Mouse (Mus musculus) embryonic facial prominence, embryonic 12.5 days (tissue): ENCODE data around the gene Cenpp. TPM values are rescaled to one million over a fixed set of nuclear protein-coding genes. Genes with fewer than 3 reads are reported as not detected.

Experiments used
- ATAC-seq: fragments of 200-750 bp; cut with Nextera tagmentation; 2 replicates; pipeline ENCODE4 v1.8.0; 2017; ENCODE audit not compliant: insufficient number of reproducible peaks, insufficient read depth, low FRiP score, low TSS enrichment
- H3K27ac ChIP-seq: fragments of 300-500 bp; sonication (generic); 2 replicates; pipeline ENCODE4 v1.5.1; 2016; ENCODE audit warnings: mild to moderate bottlenecking
- H3K27me3 ChIP-seq: fragments of 300-500 bp; sonication (generic); 2 replicates; pipeline ENCODE4 v1.6.1; 2016; ENCODE audit warnings: mild to moderate bottlenecking, moderate library complexity
- H3K36me3 ChIP-seq: fragments of 300-500 bp; sonication (generic); 2 replicates; pipeline ENCODE4 v1.6.1; 2016; ENCODE audit warnings: mild to moderate bottlenecking
- H3K4me1 ChIP-seq: fragments of 300-500 bp; sonication (generic); 2 replicates; pipeline ENCODE4 v1.6.1; 2016
- H3K4me2 ChIP-seq: fragments of 300-500 bp; sonication (generic); replicated peaks from 2 replicates; pipeline ENCODE4 v1.6.1; 2016; ENCODE audit warnings: mild to moderate bottlenecking, moderate library complexity
- H3K4me3 ChIP-seq: fragments of 300-500 bp; sonication (generic); 2 replicates; pipeline ENCODE4 v1.5.1; 2016; ENCODE audit warnings: mild to moderate bottlenecking
- H3K9ac ChIP-seq: fragments of 300-500 bp; sonication (generic); 2 replicates; pipeline ENCODE4 v1.6.1; 2016; ENCODE audit warnings: mild to moderate bottlenecking, moderate library complexity
- H3K9me3 ChIP-seq: fragments of 300-500 bp; sonication (generic); 2 replicates; pipeline ENCODE4 v1.6.1; 2016; ENCODE audit warnings: mild to moderate bottlenecking, moderate library complexity
- WGBS: fragments of 180-500 bp; shearing (Covaris S2); methylation state at CpG from one replicate; pipeline ENCODE4 v1.1.7; 2016; 5-methylcytosine and 5-hydroxymethylcytosine counted together
- polyA plus RNA-seq: library from polyadenylated mRNA; unstranded; fragments of >200 nt; fragmentation: Nextera tagmentation; extraction: Ambion mirVana; gene quantifications from 2 replicates; pipeline ENCODE4 v1.2.1, GENCODE M21; 2016

The Cenpp gene
- polyA plus RNA-seq, 1 experiment from 2014 or later = 29.2 TPM

DNA sequence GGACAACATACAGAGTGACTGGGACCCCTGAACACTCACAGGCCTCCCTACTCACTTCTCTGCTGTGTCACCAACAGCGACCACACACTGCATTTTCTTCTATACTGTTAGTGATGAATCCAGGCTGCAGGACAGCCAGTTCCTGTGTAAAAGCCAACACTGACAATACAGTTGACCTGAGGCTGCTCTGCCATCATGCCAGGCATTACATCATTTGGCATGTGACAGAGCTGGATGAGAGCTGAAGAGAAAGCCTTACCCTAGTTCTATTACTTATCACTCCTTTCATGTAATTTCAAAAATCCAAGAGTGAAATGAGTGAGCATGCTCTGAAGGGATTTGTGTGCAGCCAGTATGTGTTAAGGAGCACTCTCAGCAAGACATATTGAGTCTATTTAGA lies 96.4 kb downstream of the Cenpp start:
- 84% methylated on average over 1 of the region's 1 CpGs for WGBS
- no peak for ATAC-seq
- H3K27me3 ChIP-seq = no peaks in the 10 kb centered on the region

DNA sequence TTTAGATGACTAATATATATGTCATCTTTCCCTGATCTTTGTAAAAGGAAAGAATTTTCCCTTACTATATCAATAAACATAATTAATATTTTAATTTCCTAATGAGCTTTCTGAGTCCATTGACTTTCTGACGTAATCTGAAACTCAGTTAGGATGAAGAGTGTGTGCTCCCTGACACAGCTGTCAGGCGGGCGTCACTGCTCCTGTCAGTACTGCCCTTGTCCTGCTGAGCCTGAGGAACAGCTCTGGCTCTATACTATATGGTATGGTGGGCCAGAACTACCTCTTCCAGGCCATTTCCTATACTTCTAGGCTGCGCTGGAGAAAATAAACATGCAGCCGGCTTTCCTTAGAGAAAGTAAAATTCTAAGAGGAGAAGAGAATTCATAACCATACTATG lies 98.1 kb downstream of the Cenpp start:
- 71% methylated on average over 5 of the region's 5 CpGs for WGBS
- no peaks in the 10 kb centered on the region for H3K4me1 ChIP-seq
- no peak overlapping the region for H3K4me3 ChIP-seq
- no peak overlapping the region for H3K4me2 ChIP-seq
- ATAC-seq = no peak
- no peaks in the 10 kb centered on the region for H3K27me3 ChIP-seq
- H3K9ac ChIP-seq = no peak overlapping the region
- H3K9me3 ChIP-seq = no peaks in the 10 kb centered on the region
- H3K27ac ChIP-seq = no peak overlapping the region
- no peaks in the 10 kb centered on the region for H3K36me3 ChIP-seq

More for the DNA sequence above, 96.4 kb downstream of the Cenpp start:
- no peak overlapping the region for H3K4me3 ChIP-seq
- H3K9ac ChIP-seq = no peak overlapping the region
- no peaks in the 10 kb centered on the region for H3K4me1 ChIP-seq
- no peaks in the 10 kb centered on the region for H3K9me3 ChIP-seq
- H3K27ac ChIP-seq = no peak overlapping the region
- no peak overlapping the region for H3K4me2 ChIP-seq
- H3K36me3 ChIP-seq = no peaks in the 10 kb centered on the region

DNA sequence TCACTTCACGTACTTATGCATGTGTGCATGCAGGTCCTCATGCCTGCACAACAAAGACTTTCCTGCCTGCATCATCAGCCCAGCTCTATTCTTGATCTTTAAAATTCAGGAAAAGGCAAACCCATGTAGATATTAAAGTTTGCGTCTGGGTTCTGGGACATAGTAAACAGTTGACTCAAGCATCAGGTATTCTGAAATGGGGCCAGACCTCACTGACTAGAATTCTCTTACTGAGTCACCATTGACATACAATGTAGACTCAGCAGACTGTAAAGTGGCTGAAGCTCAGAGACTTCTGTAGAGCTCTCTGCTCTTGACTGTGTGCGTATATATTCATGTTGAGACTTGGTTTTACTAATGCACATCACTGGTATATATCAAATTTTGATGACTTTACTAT lies 103.0 kb downstream of the Cenpp start:
- H3K4me2 ChIP-seq = no peak overlapping the region

DNA sequence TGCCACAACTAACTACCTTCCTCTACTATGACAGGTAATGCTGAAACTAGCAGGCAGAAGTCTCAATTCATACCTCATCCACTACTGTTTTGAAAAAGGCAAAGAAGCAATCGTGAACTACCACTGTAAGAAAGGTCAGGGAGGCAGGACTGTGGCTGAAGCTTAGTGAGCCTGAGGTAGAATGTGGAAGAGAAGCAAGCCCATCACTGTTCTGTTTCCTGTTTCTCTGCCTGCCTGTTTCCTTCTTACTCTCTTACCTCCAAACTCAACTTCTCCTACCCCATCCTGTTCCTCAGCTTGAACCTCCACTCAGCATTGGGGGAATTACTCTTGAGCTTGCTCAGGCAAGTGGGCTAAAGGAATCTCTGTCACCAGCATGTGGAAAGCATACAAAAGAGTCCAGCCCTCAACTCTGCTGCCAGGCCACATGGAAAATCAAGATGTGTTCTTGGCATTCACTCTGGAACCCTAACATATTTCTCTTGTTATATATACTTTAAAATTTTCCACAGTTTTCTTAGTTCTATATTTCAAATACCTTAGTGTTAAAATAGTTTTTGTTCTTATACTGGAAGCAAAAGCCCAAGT lies 104.9 kb downstream of the Cenpp start:
- 74% methylated on average over 1 of the region's 1 CpGs for WGBS
- no peak for ATAC-seq
- Histone ChIP-seq H3K4me2 (no peak overlapping the region), H3K4me1 (0 out of 2 replicates have a peak, but pooled peaks cover 4% of the 10 kb centered on the region), H3K27me3 (no peaks in the 10 kb centered on the region), H3K4me3 (no peak overlapping the region), H3K9me3 (no peaks in the 10 kb centered on the region), H3K27ac (no peak overlapping the region), H3K36me3 (no peaks in the 10 kb centered on the region), H3K9ac (no peak overlapping the region)

More for the DNA sequence above, 103.0 kb downstream of the Cenpp start:
- 92% methylated on average over 3 of the region's 3 CpGs for WGBS
- Histone ChIP-seq H3K4me1 (0 out of 2 replicates have a peak, but pooled peaks cover 4% of the 10 kb centered on the region), H3K4me3 (no peak overlapping the region), H3K36me3 (no peaks in the 10 kb centered on the region), H3K9ac (no peak overlapping the region), H3K9me3 (no peaks in the 10 kb centered on the region), H3K27ac (no peak overlapping the region), H3K27me3 (no peaks in the 10 kb centered on the region)
- no peak for ATAC-seq

DNA sequence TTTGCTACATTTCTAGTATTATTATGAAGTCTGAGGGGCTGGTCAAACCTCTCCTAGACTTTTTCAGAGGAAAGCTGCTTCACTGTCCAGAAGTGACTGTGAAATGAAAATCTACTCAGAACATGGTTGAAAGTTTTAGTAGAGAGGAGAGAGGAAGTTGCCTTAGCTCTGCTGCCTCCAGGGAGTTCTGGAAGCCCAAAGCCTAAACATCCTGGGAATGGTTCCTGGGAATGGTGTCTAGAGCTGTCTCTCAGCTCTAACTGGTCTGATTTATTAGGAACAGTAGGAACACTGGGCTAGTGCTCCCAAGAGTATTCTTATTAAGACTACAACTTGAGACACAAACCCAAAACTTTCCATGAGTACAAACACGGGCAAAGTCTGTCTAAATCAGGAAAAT lies 106.1 kb downstream of the Cenpp start:
- Histone ChIP-seq H3K9ac (no peak overlapping the region), H3K4me3 (no peak overlapping the region), H3K4me2 (no peak overlapping the region; the same call in 1 of the 2 replicates), H3K27me3 (no peaks in the 10 kb centered on the region), H3K9me3 (no peaks in the 10 kb centered on the region), H3K36me3 (no peaks in the 10 kb centered on the region), H3K27ac (peak overlapping the region; percentile 77; the same call in 1 of the 2 replicates), H3K4me1 (0 out of 2 replicates have a peak, but pooled peaks cover 4% of the 10 kb centered on the region)
- no peak for ATAC-seq
- WGBS = 67% methylated on average over 1 of the region's 1 CpGs

DNA sequence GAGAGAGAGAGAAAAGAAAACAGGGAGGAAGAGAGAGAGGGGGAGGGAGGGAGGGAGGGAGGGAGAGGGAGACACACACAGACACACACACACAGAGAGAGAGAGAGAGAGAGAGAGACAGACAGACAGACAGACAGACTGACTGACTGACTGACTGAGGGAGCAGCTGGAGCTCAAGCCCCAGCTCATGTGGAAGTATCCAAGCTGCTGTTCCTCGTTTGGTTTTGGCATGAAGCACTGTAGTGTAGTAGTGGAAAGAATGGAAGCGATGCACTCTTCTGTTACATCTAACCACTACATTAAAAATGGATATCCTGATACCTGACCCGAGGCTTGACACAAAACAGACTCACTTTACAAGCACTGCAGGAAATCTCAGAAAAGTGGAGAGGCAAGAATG lies 106.9 kb downstream of the Cenpp start:
- Histone ChIP-seq H3K4me2 (0 out of 2 replicates have a peak overlapping the region, but pooled peaks have one; percentile 5), H3K4me1 (0 out of 2 replicates have a peak, but pooled peaks cover 4% of the 10 kb centered on the region), H3K27ac (peak overlapping the region; percentile 77), H3K9ac (no peak overlapping the region), H3K36me3 (no peaks in the 10 kb centered on the region), H3K4me3 (no peak overlapping the region), H3K9me3 (no peaks in the 10 kb centered on the region), H3K27me3 (no peaks in the 10 kb centered on the region)
- 0 out of 2 replicates have a peak, but pooled peaks have one; percentile 41 for ATAC-seq
- WGBS = 24% methylated on average over 3 of the region's 3 CpGs

DNA sequence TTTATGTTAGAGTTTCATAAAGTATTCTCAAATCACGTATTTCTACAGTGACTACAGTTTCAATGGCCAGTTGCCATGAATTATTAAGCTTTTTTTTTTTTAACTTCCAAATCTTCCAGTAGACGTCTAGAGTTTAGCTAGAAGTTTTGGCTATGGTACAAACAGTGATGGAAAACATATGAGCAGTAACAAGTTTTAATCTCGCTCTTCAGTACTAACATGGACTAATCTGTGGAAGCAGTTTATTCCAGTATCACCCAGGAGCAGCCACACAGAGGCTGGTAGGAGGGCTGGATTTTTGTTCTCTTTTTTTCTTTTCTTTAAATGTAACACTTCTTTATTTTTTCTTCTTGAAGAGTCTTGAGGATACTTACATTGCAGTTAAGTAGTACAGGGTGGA lies 108.3 kb downstream of the Cenpp start, which contains the start of gene Aspn:
Gene Aspn (plus strand): TSS at position 165 of the 400 bp plus-strand sequence.
- 44% methylated on average over 3 of the region's 3 CpGs for WGBS
- Histone ChIP-seq H3K9ac (no peak within 1 kb of the TSS), H3K36me3 (no peaks in the 10 kb centered on the region), H3K27ac (peak within 1 kb of the TSS; percentile 77), H3K27me3 (no peaks in the 10 kb centered on the region), H3K4me1 (0 out of 2 replicates have a peak, but pooled peaks cover 4% of the 10 kb centered on the region), H3K9me3 (no peaks in the 10 kb centered on the region), H3K4me2 (no peak within 1 kb of the TSS), H3K4me3 (no peak within 1 kb of the TSS)
- no peak for ATAC-seq

DNA sequence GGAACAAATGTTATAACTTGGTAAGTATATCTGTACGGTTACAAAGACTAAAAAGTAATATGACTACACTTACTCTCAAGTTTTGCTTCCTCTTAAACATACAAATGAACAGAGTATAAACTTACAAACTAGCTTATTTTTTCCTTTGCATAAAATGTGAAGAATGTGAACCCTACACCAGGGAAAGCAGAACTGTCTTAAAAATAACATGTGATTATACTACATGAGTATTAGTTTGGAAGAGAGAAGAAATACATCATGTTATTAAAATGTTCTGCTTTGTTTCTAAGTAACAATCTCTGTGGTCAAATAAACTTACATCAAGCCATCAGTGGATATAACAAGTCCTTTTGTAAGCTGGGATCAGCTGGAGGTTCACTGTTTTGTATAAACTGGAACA lies 113.9 kb downstream of the Cenpp start:
- H3K9ac ChIP-seq = no peak overlapping the region

DNA sequence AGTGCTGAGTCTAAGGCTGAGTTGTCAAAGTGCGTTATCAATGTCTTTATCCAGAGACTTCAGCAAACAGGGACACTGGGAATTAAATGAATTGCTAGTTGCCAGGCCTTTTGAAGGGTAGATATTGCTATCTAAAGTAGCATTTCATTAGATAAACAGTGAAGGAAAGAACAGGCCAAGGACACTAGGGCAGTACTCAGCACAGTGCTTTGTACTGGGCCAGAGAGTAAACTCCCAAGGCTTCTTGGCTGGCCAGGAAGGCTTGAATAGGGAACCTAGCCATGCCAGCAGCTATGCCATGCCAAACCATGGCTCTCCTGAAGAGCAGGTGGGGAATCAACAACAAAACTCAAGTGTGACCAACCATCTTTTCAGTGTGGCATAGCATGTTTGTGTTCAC lies 115.6 kb downstream of the Cenpp start:
- no peaks in the 10 kb centered on the region for H3K36me3 ChIP-seq
- H3K4me2 ChIP-seq = no peak overlapping the region
- no peaks in the 10 kb centered on the region for H3K4me1 ChIP-seq
- no peak overlapping the region for H3K27ac ChIP-seq
- no peaks in the 10 kb centered on the region for H3K9me3 ChIP-seq
- no peaks in the 10 kb centered on the region for H3K27me3 ChIP-seq
- H3K9ac ChIP-seq = no peak overlapping the region
- no peak for ATAC-seq
- WGBS = 92% methylated on average over 1 of the region's 1 CpGs
- H3K4me3 ChIP-seq = no peak overlapping the region

More for the DNA sequence above, 113.9 kb downstream of the Cenpp start:
- no peaks in the 10 kb centered on the region for H3K27me3 ChIP-seq
- WGBS = 63% methylated on average over 1 of the region's 1 CpGs
- ATAC-seq = no peak
- H3K9me3 ChIP-seq = no peaks in the 10 kb centered on the region
- no peak overlapping the region for H3K4me2 ChIP-seq
- H3K36me3 ChIP-seq = no peaks in the 10 kb centered on the region
- no peak overlapping the region for H3K4me3 ChIP-seq
- 0 out of 2 replicates have a peak overlapping the region, but pooled peaks have one; percentile 11 for H3K27ac ChIP-seq
- no peaks in the 10 kb centered on the region for H3K4me1 ChIP-seq

DNA sequence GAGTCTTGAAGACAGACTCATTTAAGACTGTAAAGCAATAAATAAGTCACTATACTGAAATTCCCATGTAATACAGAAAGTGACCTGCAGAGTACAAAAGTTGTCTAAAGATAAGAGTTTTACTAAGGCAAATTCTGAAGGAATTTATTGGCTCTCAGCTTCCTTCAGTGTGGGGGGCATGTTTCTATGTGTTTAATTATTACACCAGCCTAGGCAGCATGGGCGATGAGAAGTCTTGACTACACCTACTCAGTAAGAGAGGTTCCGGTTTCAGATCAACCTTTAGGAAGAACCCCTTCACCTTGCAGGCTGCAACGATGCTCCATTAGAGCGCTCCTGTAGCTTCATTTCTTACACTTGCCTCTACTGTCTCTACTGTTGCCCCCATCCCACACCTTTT lies 121.9 kb downstream of the Cenpp start:
- no peak overlapping the region for H3K27ac ChIP-seq
- no peak overlapping the region for H3K4me2 ChIP-seq
- 94% methylated on average over 4 of the region's 4 CpGs for WGBS
- no peaks in the 10 kb centered on the region for H3K4me1 ChIP-seq
- no peak overlapping the region for H3K4me3 ChIP-seq
- no peaks in the 10 kb centered on the region for H3K27me3 ChIP-seq
- ATAC-seq = no peak
- no peaks in the 10 kb centered on the region for H3K36me3 ChIP-seq
- no peaks in the 10 kb centered on the region for H3K9me3 ChIP-seq
- no peak overlapping the region for H3K9ac ChIP-seq

DNA sequence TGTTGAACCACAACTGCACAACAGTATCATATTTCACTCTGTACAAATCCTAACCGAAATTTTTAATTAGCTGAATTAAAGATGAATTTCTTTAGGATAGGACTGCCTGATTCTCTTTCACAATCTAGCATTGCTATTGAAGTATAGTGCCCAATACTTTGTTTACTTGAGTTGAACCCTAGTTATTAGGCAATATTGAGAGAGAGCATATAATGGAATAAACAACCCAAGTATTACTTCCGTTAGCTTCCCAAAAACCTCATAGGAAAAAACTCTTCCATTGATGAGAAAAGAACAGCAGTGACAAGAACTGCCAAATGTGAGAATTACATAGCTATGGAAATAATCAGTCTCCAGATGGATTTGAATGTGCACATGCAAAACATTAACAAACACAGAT lies 126.3 kb downstream of the Cenpp start:
- no peaks in the 10 kb centered on the region for H3K27me3 ChIP-seq
- WGBS = 57% methylated on average over 2 of the region's 2 CpGs

DNA sequence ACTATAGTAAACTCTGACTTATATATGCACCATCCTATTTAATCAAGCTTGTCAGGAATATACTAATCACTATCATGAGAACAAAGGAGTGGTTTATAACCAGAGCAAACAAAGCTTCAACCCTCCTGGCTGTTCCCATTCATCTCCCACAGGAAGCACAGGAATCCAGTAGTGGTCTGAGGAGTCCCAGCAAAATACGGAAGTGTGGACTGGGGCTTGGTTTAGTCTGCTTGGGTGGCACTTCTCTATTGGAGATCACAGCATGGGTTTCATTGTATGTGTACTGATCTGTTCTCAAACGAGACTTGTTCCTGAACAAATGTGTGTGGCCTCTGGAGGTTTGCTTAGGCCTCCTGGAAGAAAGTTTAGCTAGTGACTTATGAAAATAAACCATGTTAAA lies 133.8 kb downstream of the Cenpp start:
- H3K4me1 ChIP-seq = no peaks in the 10 kb centered on the region
- H3K27ac ChIP-seq = no peak overlapping the region
- H3K4me2 ChIP-seq = no peak overlapping the region
- no peaks in the 10 kb centered on the region for H3K27me3 ChIP-seq
- H3K9me3 ChIP-seq = no peaks in the 10 kb centered on the region
- no peak overlapping the region for H3K9ac ChIP-seq
- 42% methylated on average over 2 of the region's 2 CpGs for WGBS
- no peak for ATAC-seq
- H3K36me3 ChIP-seq = no peaks in the 10 kb centered on the region
- H3K4me3 ChIP-seq = no peak overlapping the region

More for the DNA sequence above, 126.3 kb downstream of the Cenpp start:
- Histone ChIP-seq H3K4me2 (no peak overlapping the region), H3K27ac (no peak overlapping the region), H3K4me3 (no peak overlapping the region), H3K4me1 (no peaks in the 10 kb centered on the region), H3K9me3 (no peaks in the 10 kb centered on the region), H3K9ac (no peak overlapping the region), H3K36me3 (no peaks in the 10 kb centered on the region)
- ATAC-seq = no peak
